Mouse (Mus musculus) forebrain, postnatal 0 days (tissue): ENCODE results near the gene Tprn. TPM values are rescaled to one million over a fixed set of nuclear protein-coding genes. Genes with fewer than 3 reads are reported as not detected.
A peak's percentile ranks its signal among the peaks of the same experiment; 100 is the strongest.

Experiments used
- ATAC-seq: fragments of 200-750 bp; cut with Nextera tagmentation; 2 replicates; pipeline ENCODE4 v1.8.0; 2017; ENCODE audit warnings: mild to moderate bottlenecking, moderate library complexity
- DNase-seq: peaks from one replicate; pipeline ENCODE4 v3.0.0-alpha.2; 2015
- H3K27ac ChIP-seq: fragments of 300-500 bp; sonication (generic); 2 replicates; pipeline ENCODE4 v1.5.1; 2014; ENCODE audit warnings: low read depth, mild to moderate bottlenecking, antibody characterized with exemption, low read length, moderate library complexity, mixed read lengths
- H3K27me3 ChIP-seq: fragments of 300-500 bp; sonication (generic); 2 replicates; pipeline ENCODE4 v1.6.1; 2014; ENCODE audit warnings: mild to moderate bottlenecking, low read length, mixed read lengths; ENCODE audit not compliant: insufficient read depth
- H3K36me3 ChIP-seq: fragments of 300-500 bp; sonication (generic); 2 replicates; pipeline ENCODE4 v1.6.1; 2014; ENCODE audit warnings: mild to moderate bottlenecking, moderate library complexity; ENCODE audit not compliant: insufficient read depth
- H3K4me1 ChIP-seq: fragments of 300-500 bp; sonication (generic); 2 replicates; pipeline ENCODE4 v1.6.1; 2014; ENCODE audit warnings: antibody characterized with exemption; ENCODE audit not compliant: insufficient read depth
- H3K4me2 ChIP-seq: fragments of 300-500 bp; sonication (generic); 2 replicates; pipeline ENCODE4 v1.6.1; 2014; ENCODE audit warnings: low read depth, mild to moderate bottlenecking, moderate library complexity
- H3K4me3 ChIP-seq: fragments of 300-500 bp; sonication (generic); 2 replicates; pipeline ENCODE4 v1.5.1; 2014; ENCODE audit warnings: low read depth, low read length, mixed read lengths
- H3K9ac ChIP-seq: fragments of 300-500 bp; sonication (generic); 2 replicates; pipeline ENCODE4 v1.6.1; 2014; ENCODE audit warnings: mild to moderate bottlenecking
- H3K9me3 ChIP-seq: fragments of 300-500 bp; sonication (generic); 2 replicates; pipeline ENCODE4 v1.6.1; 2016; ENCODE audit warnings: low read length
- CTCF ChIP-seq: sonication (generic); IDR thresholded peaks from 2 replicates; pipeline ENCODE4 v1.5.1; 2016; ENCODE audit warnings: antibody characterized with exemption, control low read depth, low read depth
- WGBS: fragments of 180-500 bp; shearing (Covaris S2); extraction: QIAGEN DNeasy Blood & Tissue Kit; methylation state at CpG from one replicate; pipeline ENCODE4 v1.1.7; 2014; 5-methylcytosine and 5-hydroxymethylcytosine counted together
- polyA plus RNA-seq: library from polyadenylated mRNA; unstranded; fragments of >200 nt; fragmentation: Nextera tagmentation; extraction: Ambion mirVana; gene quantifications from 2 replicates; pipeline ENCODE4 v1.2.1, GENCODE M21; 2015
- total RNA-seq: library from RNA; depleted of rRNA; stranded (reverse); fragments of >200 nt; gene quantifications from 2 replicates; pipeline ENCODE4 v1.2.3, GENCODE M21; 2014

Gene Tprn
- total and polyA plus RNA-seq, 2 experiments from 2014 or later = 18.1 to 18.8 TPM

GRCm38 (mm10) chr2:25234551-25235220 is 27.7 kb upstream of the Tprn start:
- 87% methylated on average over 5 of the region's 5 CpGs for WGBS

GRCm38 (mm10) chr2:25236614-25237013 is 25.8 kb upstream of the Tprn start, which contains the start of gene Rnf224:
Rnf224 (minus strand) TSS chr2:25236787.
- DNase-seq (no peak), ATAC-seq (no peak)
- peaks cover 5% of the 10 kb centered on the region for H3K4me1 ChIP-seq
- H3K4me2 ChIP-seq = no peak within 1 kb of the TSS
- H3K4me3 ChIP-seq = no peak within 1 kb of the TSS
- TF ChIP-seq CTCF = no peak
- no peak within 1 kb of the TSS for H3K9ac ChIP-seq
- H3K9me3 ChIP-seq = no peaks in the 10 kb centered on the region
- H3K27ac ChIP-seq = no peak within 1 kb of the TSS
- 45% methylated on average over 8 of the region's 8 CpGs for WGBS
- H3K27me3 ChIP-seq = no peaks in the 10 kb centered on the region; the same call in 1 of the 2 replicates
- H3K36me3 ChIP-seq = no peaks in the 10 kb centered on the region

More at GRCm38 (mm10) chr2:25234551-25235220, 27.7 kb upstream of the Tprn start:
- H3K27me3 ChIP-seq = no peaks in the 10 kb centered on the region; the same call in 1 of the 2 replicates
- DNase-seq (no peak), ATAC-seq (no peak)
- H3K36me3 ChIP-seq = no peaks in the 10 kb centered on the region
- no peak overlapping the region for H3K4me2 ChIP-seq
- H3K4me3 ChIP-seq = no peak overlapping the region
- no peaks in the 10 kb centered on the region for H3K4me1 ChIP-seq
- H3K9me3 ChIP-seq = no peaks in the 10 kb centered on the region
- no peak for TF ChIP-seq CTCF
- no peak overlapping the region for H3K27ac ChIP-seq
- H3K9ac ChIP-seq = no peak overlapping the region

- H3K9ac ChIP-seq = no peak overlapping the region
- WGBS = 66% methylated on average over 4 of the region's 4 CpGs
- ATAC-seq (no peak), DNase-seq (no peak)
- H3K4me2 ChIP-seq = no peak overlapping the region
- peaks cover 6% of the 10 kb centered on the region for H3K4me1 ChIP-seq
- no peaks in the 10 kb centered on the region for H3K36me3 ChIP-seq
- TF ChIP-seq CTCF = no peak
- no peak overlapping the region for H3K27ac ChIP-seq
- no peak overlapping the region for H3K4me3 ChIP-seq
- H3K9me3 ChIP-seq = no peaks in the 10 kb centered on the region
- no peaks in the 10 kb centered on the region; the same call in 1 of the 2 replicates for H3K27me3 ChIP-seq
These were observed 24.9 kb upstream of the Tprn start for GRCm38 (mm10) chr2:25237522-25237921.

GRCm38 (mm10) chr2:25238106-25238505 is 24.3 kb upstream of the Tprn start:
- DNase-seq = no peak
- Histone ChIP-seq H3K9ac (no peak overlapping the region), H3K27ac (no peak overlapping the region), H3K4me3 (no peak overlapping the region), H3K9me3 (no peaks in the 10 kb centered on the region), H3K4me2 (no peak overlapping the region), H3K36me3 (no peaks in the 10 kb centered on the region), H3K27me3 (no peaks in the 10 kb centered on the region; the same call in 1 of the 2 replicates), H3K4me1 (peaks cover 6% of the 10 kb centered on the region)
- ATAC-seq = no peak
- TF ChIP-seq CTCF = no peak

- 87% methylated on average over 3 of the region's 3 CpGs for WGBS
- TF ChIP-seq CTCF = no peak
- Histone ChIP-seq H3K27me3 (no peaks in the 10 kb centered on the region), H3K9me3 (no peaks in the 10 kb centered on the region), H3K27ac (no peak overlapping the region), H3K9ac (no peak overlapping the region), H3K4me3 (no peak overlapping the region), H3K4me2 (no peak overlapping the region), H3K4me1 (peaks cover 6% of the 10 kb centered on the region), H3K36me3 (peaks cover 12% of the 10 kb centered on the region)
- DNase-seq (no peak), ATAC-seq (no peak)
These were observed 22.7 kb upstream of the Tprn start for GRCm38 (mm10) chr2:25239766-25240165.

GRCm38 (mm10) chr2:25240310-25240709 is 22.1 kb upstream of the Tprn start:
- no peaks in the 10 kb centered on the region for H3K9me3 ChIP-seq
- no peaks in the 10 kb centered on the region for H3K27me3 ChIP-seq
- WGBS = 46% methylated on average over 8 of the region's 8 CpGs
- peaks cover 6% of the 10 kb centered on the region for H3K4me1 ChIP-seq
- H3K36me3 ChIP-seq = peaks cover 17% of the 10 kb centered on the region
- H3K4me2 ChIP-seq = peak overlapping the region; percentile 89
- H3K27ac ChIP-seq = peak overlapping the region; percentile 82; the same call in 1 of the 2 replicates
- no peak; the same call in 1 of the 2 replicates for ATAC-seq
- H3K4me3 ChIP-seq = peak overlapping the region; percentile 70
- DNase-seq = no peak
- no peak for TF ChIP-seq CTCF
- no peak overlapping the region for H3K9ac ChIP-seq

GRCm38 (mm10) chr2:25240723-25241437 is 21.5 kb upstream of the Tprn start:
- Histone ChIP-seq H3K4me1 (peaks cover 6% of the 10 kb centered on the region), H3K27me3 (no peaks in the 10 kb centered on the region), H3K36me3 (peaks cover 23% of the 10 kb centered on the region), H3K4me3 (peak overlapping the region; percentile 70), H3K27ac (peak overlapping the region; percentile 82), H3K9ac (peak overlapping the region; percentile 79; the same call in 1 of the 2 replicates), H3K4me2 (peak overlapping the region; percentile 89), H3K9me3 (no peaks in the 10 kb centered on the region)
- DNase-seq (peak; percentile 90), ATAC-seq (peak; percentile 91)
- no peak for TF ChIP-seq CTCF
- under 1% methylated on average over 29 of the region's 29 CpGs for WGBS
